Mouse (Mus musculus): Measurements from ENCODE around the gene Rdh5.

DNA sequence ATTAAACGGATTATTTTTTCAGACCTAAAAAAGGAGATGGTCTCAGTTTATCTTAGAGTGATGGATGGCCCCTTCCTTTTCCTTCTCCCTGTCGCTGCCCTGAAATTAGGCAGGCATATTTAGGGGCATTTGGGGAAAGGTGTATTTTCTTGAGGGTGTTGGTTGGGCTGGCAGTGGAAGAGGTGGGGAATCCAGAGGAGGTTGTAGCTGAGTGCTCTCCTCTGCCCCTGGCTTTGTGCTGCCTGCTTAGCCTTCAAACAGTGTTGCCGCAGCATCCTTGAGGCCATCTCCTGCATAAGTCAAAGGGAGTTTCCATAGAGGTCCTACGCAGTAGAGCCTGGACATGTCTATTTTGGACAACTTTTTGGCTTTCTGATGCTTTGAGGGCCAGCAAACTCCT, 9.9 kb downstream of the Rdh5 start:
- TF ChIP-seq CTCF (IDR thresholded peaks at IDR 0.05; ENCODE audit: low read depth) (no peak), EP300 (IDR thresholded peaks at IDR 0.05; ENCODE audit: low read depth) (no peak)
